Mouse (Mus musculus): ENCODE measurements at regions not wholly inside any gene's neighbourhood (a gene's known extent, or its start where the extent isn't known, plus 50 kb on each side); places are given as distances from the start of the nearest gene placed in this dataset.

GRCm38 (mm10) chr13:31488186-31488585 is 67.7 kb upstream of the Foxq1 start:
- no peak for DNase-seq (ENCODE audit: low spot score in 2 of 2)

GRCm38 (mm10) chr13:31503191-31503590 is 52.7 kb upstream of the Foxq1 start:
- no peak for DNase-seq (ENCODE audit: low spot score in 2 of 2)

DNA sequence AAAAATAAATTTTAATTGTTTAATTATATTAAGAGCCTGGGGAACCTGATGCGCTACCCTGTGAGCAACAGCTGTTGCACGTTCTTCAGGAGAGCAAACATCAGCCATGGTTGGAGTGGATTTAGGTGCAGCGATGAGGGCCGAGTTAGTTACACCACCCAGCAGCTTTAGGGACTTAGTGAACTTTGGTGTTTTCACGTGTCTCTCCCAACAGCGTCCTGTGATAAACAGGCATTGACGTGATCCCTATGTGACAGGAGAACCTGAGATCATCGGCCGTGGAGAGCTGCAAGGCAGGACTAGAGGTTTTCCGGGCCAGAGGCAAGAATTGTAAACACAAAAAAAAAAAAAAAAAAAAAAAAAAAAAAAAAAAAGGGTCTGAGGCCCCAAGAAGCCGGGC is 52.1 kb upstream of the Foxq1 start:
- DNase-seq (ENCODE audit: low spot score in 2 of 2), result no peak

DNA sequence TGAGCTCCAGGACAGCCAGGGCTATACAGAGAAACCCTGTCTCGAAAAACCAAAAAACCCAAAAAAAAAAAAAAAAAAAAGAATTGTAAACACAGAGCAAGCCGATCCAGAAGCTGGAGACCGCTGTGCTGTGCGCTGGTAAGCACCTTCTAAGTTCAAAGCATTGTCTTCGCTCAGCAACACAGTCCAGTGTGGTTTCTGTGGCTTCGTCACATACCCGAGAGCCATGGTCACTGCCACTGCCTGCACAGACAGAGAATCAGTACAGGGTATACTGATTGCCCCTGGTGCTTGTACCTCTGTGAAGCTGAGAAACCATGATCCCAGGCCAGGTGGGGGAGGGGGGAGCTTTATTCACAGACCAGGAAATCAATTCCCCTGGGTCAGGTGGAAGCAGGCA is 51.6 kb upstream of the Foxq1 start:
- no peak for DNase-seq (ENCODE audit: low spot score in 2 of 2)

GRCm38 (mm10) chr13:31505386-31505785 is 50.5 kb upstream of the Foxq1 start:
- no peak for DNase-seq (ENCODE audit: low spot score in 2 of 2)
